Mouse (Mus musculus): ENCODE results near the gene Tlr3. TPM values are rescaled to one million over a fixed set of nuclear protein-coding genes. Genes with fewer than 3 reads are reported as not detected.

Gene Tlr3
- total RNA-seq, 1 experiment from 2014 or later, result 1.1 TPM

DNA sequence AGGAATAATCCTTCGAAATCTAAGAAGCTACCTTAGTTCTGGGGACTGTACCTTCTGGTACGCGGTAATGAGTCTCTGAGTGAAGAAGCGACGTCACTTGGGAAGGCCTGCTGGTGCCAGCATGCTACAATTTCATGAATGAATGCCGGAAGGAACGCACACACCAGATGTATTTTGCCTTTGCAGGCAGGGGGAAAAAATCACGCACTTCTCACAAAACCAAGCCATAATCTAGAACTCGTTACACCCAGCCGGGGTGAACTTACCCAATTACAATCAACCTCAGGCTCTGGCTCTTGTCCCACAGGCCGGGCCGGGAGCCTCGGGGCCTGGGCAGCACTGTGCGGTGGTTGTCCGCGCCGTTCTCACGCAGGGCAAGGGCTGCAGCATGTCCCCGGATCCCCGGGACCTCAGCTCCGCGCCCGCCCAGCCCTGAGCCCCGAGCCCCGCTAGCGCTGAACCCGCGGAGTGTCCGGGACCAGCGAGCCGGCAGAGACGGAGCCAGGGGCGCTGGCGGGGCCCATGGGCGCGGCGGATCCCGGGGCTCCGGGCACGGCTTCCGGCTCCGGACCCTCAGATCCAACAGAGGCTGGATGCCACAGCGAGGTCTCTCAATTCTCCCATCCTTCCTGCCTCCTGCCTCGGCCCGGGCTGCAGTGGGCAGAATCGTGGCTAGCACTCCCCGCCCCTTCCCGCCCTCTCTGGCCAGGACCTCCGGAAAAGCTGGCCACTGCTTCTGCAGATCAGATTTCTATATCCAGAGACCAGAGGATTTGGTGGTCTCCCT, 52.6 kb downstream of the Tlr3 start:
- ATAC-seq (replicated peaks; ENCODE audit: low read depth, poor library complexity, severe bottlenecking), result peak; percentile 50; the same call in 1 of the 2 replicates

GRCm38 (mm10) chr8:45355809-45356208, 55.1 kb downstream of the Tlr3 start:
- no peak for ATAC-seq (replicated peaks; ENCODE audit: low read depth, poor library complexity, severe bottlenecking)

Other genes with a start within 250 kb of the Tlr3 start
- not detected in 2 replicates for gene F11, start 149.0 kb downstream of the Tlr3 start, total RNA-seq (2017)
- gene Klkb1, start 116.2 kb downstream of the Tlr3 start, total RNA-seq (2017), result not detected in 2 replicates
- gene Gm45753, start 102.6 kb downstream of the Tlr3 start, total RNA-seq (2017), result not detected in 2 replicates
- gene Cyp4v3, start 77.9 kb downstream of the Tlr3 start, total RNA-seq (2017), result 8.9 and 11.8 TPM in 2 replicates
- 0.23 TPM in 1 of 2 replicates, not detected in the other for gene Fam149a, start 28.8 kb downstream of the Tlr3 start, total RNA-seq (2017)
- gene Sorbs2, start 96.7 kb upstream of the Tlr3 start, total RNA-seq (2017), result 0.59 TPM in 1 of 2 replicates, not detected in the other

Measured in common myeloid progenitor, adult 5-6 weeks (primary cell).